Mouse (Mus musculus): ENCODE measurements around the gene Vcam1.

The Vcam1 gene

GRCm38 (mm10) chr3:116126508-116127190 lies 2.8 kb downstream of the Vcam1 start:
- DNase-seq (ENCODE audit: low spot score): no peak

GRCm38 (mm10) chr3:116126070-116126469 lies 3.4 kb downstream of the Vcam1 start:
- DNase-seq (ENCODE audit: low spot score): no peak

GRCm38 (mm10) chr3:116123827-116124226 lies 5.7 kb downstream of the Vcam1 start:
- DNase-seq (ENCODE audit: low spot score): no peak

GRCm38 (mm10) chr3:116122696-116123095 lies 6.8 kb downstream of the Vcam1 start:
- no peak for DNase-seq (ENCODE audit: low spot score)

GRCm38 (mm10) chr3:116121026-116121425 lies 8.5 kb downstream of the Vcam1 start:
- DNase-seq (ENCODE audit: low spot score): no peak

GRCm38 (mm10) chr3:116120391-116120790 lies 9.1 kb downstream of the Vcam1 start:
- DNase-seq (ENCODE audit: low spot score): no peak

GRCm38 (mm10) chr3:116119162-116119561 lies 10.3 kb downstream of the Vcam1 start:
- no peak for DNase-seq (ENCODE audit: low spot score)

GRCm38 (mm10) chr3:116117046-116117445 lies 12.4 kb downstream of the Vcam1 start:
- no peak for DNase-seq (ENCODE audit: low spot score)

- DNase-seq (ENCODE audit: low spot score): no peak
These were observed 15.0 kb downstream of the Vcam1 start for GRCm38 (mm10) chr3:116114249-116115188.

GRCm38 (mm10) chr3:116113443-116114241 lies 15.8 kb downstream of the Vcam1 start:
- no peak for DNase-seq (ENCODE audit: low spot score)

GRCm38 (mm10) chr3:116112816-116113405 lies 16.6 kb downstream of the Vcam1 start:
- DNase-seq (ENCODE audit: low spot score): no peak

- DNase-seq (ENCODE audit: low spot score): no peak
These were observed 23.8 kb downstream of the Vcam1 start for GRCm38 (mm10) chr3:116105713-116106112.

GRCm38 (mm10) chr3:116104866-116105647 lies 24.4 kb downstream of the Vcam1 start:
- DNase-seq (ENCODE audit: low spot score): no peak

GRCm38 (mm10) chr3:116104270-116104669 lies 25.2 kb downstream of the Vcam1 start:
- DNase-seq (ENCODE audit: low spot score): no peak

- no peak for DNase-seq (ENCODE audit: low spot score)
These were observed 28.6 kb downstream of the Vcam1 start for GRCm38 (mm10) chr3:116100850-116101249.

- DNase-seq (ENCODE audit: low spot score): no peak
These were observed 33.6 kb downstream of the Vcam1 start for GRCm38 (mm10) chr3:116095934-116096333.

GRCm38 (mm10) chr3:116095312-116095711 lies 34.2 kb downstream of the Vcam1 start:
- no peak for DNase-seq (ENCODE audit: low spot score)

- DNase-seq (ENCODE audit: low spot score): no peak
These were observed 34.6 kb downstream of the Vcam1 start for GRCm38 (mm10) chr3:116094886-116095285.

- DNase-seq (ENCODE audit: low spot score): no peak
These were observed 35.2 kb downstream of the Vcam1 start for GRCm38 (mm10) chr3:116094288-116094687.

- DNase-seq (ENCODE audit: low spot score): no peak
These were observed 36.9 kb downstream of the Vcam1 start for GRCm38 (mm10) chr3:116092547-116092946.

GRCm38 (mm10) chr3:116091706-116092105 lies 37.8 kb downstream of the Vcam1 start:
- no peak for DNase-seq (ENCODE audit: low spot score)
